Mouse (Mus musculus) kidney, adult 18-20 months (tissue): Measurements from ENCODE around the gene Plxdc2.

ENCODE experiments used
- DNase-seq: peaks from one replicate; pipeline ENCODE4 v3.0.0; 2021

Gene Plxdc2

DNA sequence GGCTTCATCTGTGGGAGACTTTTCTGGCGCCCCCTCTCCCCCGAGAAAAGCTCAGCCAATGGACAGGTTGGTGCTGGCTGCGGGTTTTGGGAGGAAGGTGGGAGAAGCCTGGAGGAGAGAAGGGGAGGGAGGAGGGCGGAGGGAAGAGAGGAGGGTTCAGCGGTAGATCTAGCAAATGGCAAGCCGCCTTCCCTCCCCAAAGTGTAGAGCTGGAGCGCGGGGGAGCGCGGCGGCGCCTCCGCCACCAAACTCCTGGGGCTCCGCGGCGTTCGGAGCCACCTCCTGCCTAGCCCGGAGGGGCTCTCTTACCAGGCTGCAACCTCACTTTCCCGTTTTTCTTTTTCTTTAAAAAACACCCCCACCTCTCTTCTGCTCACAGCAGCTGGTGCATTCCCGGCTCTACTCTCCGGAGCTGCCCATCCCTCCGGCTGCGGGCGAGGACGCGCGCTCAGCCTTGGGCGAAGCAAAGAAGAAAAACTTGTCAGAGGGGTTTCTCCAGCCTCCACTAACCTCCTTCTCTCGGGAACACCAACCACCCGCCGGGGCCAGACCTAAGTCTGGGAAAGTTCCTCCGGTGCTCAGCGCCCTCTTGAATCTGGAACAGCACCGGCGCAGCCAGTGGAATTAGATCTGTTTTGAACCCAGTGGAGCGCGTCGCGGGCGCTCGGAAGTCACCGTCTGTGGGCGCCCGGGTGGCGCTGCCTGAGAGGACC, at the start of gene Plxdc2:
Gene Plxdc2, plus strand, starts transcription at position 199 of the 713 bp plus-strand sequence.
- peak; percentile 79 for DNase-seq

DNA sequence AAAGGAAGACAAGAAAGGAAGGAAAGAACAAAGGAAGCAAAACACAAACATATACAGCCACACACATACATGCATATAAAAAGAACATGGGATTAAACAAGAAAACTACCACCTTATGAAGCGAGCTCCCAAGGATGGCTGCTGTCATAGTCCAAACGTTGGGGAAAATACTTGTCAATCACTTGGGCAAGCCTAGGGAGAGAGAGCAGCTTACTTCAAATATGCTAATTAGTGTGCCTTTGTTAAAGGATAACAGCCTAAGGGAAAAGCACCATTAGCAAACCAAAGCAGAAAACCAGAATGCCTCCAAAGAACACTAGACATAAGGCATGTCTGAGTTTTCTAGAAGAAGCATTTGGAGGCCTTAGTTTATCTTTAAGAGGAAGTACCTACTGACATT, 45.7 kb upstream of the Plxdc2 start:
- DNase-seq: no peak

DNA sequence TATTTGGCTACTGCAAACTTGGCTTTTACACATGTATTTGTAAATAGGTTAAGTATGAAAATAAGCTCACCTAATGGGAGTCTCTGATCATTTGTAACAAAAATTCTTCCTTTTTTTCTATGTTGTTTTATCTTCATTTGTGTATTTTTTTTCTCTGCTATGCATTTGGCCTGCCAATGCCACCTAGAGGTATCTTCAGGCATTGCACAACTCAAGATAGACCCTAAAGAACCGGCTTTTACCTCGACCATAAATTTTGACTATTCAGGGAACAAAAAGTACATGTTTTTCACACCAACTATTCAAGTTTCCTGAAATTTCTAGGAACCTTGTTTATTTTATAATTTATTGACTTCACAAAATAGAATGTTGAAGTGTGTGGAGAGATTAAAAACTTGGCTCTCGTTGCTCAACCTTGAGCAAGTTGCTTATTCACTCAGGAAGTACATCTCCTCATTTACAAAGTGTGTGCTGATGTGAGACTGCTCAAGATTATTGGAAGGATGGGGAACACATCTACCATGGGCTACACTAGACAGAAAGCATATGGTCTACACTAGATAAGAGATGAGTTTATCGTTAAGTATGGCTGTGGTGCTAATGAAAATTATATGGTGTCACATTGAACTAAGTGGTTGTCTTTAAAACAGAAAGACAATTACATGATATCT, 43.6 kb upstream of the Plxdc2 start:
- DNase-seq: peak; percentile 4

DNA sequence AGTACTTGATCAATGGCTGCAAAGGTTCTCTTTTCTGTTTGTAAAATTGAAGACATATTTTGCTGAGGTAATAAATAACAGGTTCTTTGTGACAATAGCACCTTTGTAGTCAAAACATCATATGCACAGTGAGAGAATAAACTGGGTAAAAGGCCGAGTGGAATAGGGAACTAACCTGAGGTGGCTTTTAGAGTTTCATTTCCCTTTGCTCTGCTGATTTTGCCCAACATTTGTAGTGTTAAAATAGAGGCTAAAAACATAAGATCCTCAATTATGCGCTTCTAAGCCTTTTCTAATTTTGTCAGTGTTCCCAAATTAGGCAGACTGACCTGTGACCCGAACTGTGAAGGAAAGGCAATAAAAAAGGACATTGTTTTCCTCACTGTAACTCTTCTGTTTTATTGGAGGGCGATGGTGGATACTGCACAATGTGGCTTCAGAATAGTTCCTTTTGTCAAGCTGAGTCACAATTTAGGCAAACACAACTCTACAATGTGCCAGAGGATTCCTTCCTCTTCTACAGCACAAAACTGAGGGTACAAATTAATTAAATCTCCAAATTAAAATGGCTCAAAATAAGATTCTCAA, 20.8 kb upstream of the Plxdc2 start:
- DNase-seq: no peak

DNA sequence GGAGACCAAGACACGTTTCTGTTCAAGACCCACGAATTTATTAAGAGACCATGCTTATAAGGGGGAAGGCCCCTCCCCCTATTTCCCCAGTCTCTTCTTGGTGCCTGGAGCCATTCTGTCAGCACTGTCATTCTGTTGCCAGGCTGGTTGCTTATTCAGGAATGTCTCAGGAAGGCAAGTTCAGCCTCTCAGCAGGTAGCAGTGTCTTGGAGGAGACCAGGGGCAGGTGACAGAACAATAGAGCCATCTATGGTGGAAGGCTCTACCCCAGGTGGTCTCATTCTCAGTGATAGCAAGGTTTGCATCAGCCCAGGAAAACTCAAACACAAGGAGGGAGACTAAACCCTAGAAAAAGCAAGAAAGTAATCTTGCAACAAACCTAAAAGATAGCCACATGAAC, 11.5 kb upstream of the Plxdc2 start:
- no peak for DNase-seq

DNA sequence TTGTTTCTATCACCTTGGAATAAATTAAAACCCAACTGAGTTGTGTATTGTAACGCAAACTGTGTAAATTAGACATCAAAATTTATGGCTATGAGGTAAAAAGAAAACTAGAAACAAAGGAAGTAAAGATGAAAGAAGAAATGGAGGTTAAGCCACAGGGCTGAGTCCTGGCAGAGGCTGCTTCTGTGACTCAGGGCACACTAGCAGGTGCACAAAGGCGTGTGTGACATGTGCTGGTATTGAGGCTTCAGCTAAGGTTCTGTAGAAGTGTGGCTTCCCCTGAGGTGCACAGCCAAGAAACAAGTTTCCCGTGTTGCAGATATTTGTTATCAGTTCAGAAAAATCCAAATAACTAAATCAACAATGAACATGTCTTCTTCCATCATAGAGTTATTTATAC, 5.0 kb upstream of the Plxdc2 start:
- DNase-seq: no peak

DNA sequence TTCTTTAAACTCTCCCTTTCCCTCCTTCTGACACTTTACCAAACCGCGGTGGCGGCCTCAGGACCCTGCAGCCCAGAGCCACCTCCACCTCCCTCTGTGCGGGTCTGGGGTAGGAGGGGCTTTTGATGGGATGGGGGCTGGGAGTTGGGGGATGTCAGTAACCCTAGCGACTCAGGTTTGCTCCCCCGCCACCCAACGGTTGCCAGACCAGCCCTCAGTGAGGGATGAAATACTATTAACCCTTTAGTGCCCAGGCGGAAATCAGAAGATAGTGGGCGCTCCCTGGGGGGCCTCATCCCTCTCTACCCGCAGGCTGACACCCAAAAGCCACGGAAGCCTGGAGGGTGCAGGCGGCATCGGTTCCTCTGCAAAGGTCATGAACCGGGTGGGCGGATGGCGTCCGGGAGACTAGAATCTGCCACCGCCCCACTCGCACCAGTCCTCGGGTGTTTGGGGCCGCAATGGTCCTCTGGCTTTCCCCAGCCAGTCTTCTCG, 446 bp upstream of the Plxdc2 start:
- DNase-seq: no peak

DNA sequence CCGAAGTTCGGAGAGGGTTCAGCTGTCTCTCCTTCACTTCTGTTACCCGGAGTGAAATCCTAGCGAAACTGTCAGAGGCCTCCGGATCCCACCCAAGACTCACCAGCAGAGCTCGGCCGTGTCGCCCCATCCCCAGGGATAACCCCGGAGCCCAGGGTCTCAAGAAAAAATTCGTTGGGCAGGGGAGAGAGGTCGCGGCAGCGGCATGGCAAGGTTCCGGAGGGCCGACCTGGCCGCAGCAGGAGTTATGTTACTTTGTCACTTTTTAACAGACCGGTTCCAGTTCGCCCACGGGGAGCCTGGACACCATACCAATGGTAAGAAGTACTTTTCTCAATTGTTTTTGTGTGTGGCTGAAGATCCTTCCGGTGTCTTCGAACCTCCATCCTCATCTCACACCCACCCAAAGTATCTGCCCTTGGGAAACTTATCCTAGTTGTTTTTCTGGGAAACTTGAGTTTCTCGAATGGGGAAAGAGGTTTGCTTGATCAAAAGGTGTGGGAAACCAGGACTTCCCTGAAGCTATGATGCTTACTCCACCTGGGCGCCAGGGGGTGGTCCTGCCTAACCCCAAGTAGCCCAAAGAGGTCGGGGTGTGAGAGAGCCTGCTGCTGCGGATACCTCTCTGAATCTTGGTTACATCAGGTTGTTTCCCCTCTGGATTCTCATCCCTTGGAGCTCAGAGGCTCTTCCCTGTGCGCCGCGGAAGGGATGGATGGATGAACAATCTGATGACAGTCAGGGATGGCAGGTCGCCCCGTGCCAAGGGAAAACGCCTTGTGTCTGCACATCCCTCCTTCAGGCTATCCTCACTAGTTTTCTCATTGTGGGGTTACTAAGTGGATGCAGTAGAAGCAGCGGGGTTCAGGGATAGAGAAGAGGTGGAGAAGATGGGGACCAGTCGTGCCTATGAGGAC, 1.1 kb downstream of the Plxdc2 start:
- DNase-seq: peak; percentile 68

DNA sequence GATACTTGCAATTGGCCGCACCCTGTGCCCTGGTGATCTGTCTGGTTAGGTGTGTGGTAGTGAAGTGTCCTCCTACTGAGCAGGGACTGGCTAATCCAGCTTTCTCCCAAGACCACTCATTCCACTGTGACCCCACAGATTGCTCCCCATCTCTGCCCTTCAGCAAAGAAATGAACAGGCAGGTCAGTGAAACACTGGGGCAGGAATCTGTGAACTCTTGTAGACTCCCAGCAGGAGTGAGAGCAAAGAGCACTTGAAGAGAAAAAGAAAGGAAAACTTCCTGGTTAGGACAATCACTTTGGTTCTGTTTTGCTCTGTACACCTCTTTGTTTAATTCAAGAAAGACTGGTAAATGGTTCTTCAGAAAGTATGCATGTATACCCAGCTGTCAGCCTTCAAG, 1.8 kb downstream of the Plxdc2 start:
- no peak for DNase-seq

DNA sequence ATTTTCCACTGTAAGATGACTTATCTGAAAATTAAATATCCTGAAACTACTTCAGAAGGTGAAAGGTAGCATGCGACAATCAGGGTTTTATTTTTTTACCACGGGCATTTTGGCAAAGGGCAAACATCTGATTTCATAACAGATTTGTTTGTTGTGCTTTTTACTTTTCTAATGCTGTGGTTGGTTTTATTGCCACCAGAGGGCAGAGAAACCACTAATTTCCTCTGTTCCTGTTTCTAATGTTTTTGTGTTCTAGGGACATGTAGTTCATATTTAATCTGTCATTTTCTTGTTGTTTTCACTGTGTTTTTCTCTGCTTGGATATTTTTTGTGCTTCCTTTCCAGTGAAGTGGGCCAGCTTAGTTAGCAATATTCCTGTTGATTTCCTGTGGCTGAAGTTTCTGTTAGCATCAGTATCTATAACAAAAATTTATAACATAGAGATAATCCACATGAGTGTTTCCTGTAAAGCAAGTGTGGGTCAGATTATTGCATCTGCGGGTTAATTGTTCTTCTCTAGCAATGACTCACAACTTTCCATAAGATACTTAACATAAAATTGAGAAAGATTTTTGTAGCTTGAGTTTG, 3.3 kb downstream of the Plxdc2 start:
- DNase-seq: no peak

DNA sequence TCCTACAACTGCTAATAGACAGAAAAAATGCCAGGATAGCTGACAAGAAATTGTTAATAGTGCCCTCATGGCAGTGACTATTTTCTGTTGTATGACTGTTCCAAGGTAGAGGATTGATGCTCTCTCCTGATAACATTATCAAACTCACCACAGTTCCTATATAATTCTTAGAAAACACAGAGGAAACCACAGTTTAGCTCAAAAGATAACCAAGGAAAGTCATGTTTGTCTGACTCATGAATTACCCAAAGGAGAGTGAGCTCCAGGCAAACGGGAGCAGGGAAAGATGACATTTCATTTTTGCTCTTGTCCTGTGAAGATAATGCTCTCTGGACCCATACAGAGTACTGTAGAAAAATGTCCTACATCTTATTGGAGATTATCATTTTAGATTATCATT, 8.6 kb downstream of the Plxdc2 start:
- DNase-seq: no peak

DNA sequence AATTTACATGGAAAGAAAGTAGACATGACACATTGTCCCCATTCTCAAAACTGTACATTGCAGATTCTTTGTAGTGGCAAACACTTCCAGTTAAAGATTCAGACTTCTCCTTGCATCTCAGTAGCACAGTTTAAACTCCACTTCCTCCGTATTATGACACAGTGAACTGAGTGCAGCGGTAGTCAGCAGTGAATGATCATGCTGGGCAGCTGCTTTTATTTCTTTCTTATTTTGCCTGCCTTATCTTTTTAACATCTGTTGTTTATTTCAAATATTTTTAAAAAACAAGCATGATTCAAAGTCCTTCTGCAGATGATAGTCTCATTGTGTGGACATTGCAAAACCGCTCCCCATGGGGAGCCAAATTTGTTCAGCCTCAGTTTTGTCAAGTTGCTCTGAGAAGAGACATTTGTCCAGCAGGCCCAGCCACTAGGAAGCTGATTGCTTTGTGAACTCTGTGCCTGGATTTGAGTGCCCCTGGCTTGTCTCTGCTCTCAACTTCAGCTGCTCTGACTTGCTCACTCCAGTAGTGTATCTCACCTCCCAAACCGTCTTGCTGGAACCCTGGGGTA, 9.8 kb downstream of the Plxdc2 start:
- DNase-seq: no peak

DNA sequence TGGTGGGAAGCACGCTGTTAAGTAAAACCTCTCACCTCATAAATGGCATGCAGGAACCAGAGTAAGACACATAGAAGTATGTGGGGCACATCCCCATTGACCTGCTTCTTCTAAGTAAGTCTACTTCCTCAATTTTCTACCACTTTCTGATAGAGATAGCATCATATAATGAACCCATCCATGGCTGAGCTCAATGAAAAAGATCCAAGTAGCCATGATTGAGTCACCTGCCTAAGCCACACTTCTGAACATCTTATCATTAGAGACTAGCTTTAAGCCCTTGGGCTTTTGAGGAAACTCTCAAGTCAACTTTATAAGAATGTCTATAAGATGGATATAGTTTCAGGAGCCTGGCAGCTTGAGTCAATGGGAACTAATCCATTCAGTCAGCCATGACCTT, 14.3 kb downstream of the Plxdc2 start:
- no peak for DNase-seq

DNA sequence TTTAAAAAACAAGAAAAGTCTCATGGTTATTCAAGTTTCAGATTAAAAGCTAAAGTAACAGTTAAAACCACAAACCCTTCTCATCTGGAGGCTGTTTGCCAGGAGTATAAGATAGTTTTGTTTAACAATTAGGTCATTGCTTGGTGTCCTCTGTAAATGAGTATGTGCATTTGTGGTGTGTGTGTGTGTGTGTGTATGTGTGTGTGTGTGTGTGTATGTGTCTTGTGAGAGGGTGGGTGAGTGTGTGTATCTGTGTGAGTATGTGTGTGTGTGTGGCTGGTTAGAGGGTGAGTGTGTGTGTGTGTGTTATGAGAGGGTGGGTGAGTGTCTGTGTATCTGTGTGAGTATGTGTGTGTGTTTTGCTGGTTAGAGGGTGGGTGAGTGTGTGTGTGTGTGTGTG, 18.2 kb downstream of the Plxdc2 start:
- no peak for DNase-seq

DNA sequence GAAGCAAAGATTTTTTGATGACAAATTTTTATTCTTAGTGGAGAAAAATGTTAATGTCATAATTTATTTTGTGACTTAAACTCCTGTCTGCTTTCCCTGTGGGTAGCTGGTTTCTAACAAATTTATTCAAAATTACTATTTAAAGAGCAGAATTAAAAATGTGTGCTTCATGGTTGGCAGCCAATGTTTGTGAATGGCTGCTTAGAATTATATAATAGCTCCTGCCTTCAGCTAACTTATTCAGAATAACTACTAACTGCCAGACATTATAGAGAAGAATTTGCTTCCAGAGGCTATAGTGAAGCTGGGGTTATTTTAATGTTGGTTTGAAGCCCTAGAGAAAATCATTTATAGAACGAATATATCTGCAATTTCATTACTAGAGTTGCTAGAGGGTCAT, 30.1 kb downstream of the Plxdc2 start:
- no peak for DNase-seq

DNA sequence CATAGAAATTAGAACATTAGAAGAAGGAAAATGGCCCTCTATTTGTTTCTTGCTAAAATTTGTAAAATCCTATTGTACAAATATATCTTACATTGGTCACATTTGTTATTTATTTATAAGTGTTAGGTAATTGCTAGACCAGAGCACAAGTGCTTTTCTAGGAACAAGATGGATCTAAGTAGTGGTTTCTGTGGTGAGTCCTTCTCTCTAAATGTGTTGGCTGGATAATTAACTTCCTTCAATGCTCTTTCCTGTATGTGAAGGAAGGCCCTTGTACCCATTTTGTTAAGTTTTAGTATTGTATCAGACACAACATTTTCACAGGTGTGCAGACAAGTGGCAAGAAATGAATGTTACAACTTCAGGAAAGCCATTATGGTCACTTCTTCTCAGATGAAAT, 30.6 kb downstream of the Plxdc2 start:
- no peak for DNase-seq

DNA sequence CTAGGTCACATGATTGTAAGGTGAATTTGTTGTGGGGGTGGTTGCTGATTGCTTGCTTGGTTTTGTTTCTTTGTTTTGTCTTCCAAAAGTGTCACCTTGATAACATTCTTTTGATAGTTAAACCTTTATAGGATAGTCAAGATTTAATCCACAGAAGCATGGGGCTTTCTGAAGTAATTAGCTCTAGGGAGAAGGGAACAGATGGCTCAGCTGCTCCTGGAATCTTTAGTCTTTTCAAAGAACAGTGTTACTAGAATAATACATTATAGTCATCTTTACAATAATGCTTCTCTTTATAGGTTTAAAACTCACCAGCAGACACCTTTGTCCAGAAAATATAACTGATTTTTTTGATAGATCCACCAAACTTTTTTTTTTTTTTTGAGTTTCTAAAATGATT, 31.7 kb downstream of the Plxdc2 start:
- no peak for DNase-seq

DNA sequence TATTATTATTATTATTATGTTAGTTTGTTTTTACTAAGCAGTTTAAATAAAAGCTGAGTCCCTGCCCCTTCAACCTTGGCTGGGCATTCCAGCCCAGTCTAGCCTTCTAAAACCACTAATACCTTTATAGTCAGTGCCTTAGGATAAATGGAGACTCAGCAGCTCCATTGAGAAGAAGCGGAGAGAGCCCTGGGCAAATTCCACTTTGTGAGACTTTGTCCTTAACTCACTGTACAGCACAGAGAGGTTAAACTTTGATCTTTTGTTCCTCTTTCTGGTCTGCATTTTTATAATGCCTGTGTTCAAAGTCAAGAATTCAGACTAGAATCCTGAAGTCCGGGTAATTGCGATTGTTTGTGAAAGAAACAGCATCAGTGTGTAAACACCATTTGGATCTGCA, 41.4 kb downstream of the Plxdc2 start:
- peak; percentile 42 for DNase-seq

DNA sequence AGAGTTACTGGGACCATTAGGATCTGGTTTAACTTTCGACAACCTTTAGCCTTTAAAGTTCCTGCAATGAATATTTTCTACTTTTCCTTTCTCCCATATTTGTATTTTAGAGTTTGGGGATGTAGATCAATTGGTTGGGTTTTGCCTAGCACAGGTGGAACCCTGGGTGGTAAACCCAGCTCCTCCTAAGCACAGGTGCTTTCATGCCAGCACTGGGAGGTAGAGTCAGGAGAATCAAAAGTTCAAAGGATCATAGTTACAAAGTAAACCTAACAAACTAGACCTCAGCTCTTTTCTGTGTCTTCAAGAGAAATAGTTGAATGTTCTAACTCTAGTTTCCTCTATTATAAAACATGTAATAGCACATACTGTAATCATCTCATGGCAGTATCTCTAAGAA, 41.9 kb downstream of the Plxdc2 start:
- no peak for DNase-seq

DNA sequence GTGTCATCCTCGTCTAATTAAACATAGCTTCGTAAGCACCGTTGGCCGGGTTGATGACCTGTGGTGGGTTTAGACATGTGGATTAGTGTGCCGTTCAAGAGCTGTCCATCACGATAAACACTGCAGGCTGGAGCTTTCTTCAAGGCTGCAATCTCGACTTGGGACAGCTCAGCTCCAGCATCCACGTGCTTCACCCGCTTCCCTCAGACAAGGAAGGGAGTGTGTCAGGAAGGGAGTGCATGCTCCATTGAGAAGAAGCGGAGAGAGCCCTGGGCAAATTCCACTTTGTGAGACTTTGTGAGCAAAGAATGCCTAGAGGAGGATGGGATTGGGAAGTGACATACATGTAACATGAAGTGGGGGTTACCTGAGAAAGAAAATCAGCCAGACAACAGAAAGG, 42.8 kb downstream of the Plxdc2 start:
- peak; percentile 38 for DNase-seq

DNA sequence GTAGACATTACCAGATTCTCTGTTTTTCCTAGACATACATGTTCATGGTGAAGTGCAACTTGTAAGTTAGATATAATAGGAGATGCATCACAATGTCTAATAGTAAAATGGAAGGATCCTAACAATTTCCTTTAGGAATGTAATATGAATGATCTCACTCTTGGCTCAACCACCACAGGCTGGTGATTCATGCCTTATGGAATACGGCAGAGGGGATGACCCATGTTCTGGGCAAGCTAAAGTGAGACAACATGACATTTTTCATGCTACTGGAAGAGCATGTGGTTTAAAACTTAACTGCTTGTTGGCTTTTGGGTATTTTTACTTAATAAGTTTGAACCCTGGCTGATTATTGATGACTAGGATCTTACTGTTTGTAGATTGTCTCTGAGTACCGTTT, 50.4 kb downstream of the Plxdc2 start:
- no peak for DNase-seq

DNA sequence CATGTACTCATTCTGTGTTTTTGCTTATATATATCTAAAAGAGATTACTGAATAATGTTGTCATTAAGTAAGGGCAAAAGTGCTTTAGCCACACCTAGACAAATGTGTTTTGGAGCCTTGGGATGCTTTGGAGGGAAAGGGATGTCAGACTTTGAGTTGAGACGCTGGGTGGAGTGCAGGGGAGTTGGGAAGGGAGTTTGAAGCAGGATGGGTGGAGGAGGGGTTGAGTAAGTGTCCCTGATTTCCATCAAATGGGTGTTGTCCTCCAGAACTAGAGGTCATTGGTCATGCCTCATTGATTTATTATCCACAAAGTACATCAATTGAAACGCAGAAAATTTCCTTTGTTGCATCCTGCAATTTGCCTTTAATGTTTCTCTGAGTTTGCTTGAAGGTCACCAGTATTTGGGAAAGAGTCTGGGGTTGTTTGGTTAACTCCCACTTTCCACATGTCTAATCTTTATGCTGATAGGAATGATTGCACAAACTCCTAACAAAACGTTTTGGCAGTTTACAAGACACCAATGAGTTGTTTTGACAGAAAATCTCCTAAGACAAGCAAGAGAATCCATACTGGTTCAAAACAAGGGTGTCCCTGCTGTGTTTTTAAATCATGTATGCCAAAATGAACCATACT, 58.4 kb downstream of the Plxdc2 start:
- DNase-seq: no peak
